Mouse (Mus musculus) heart, embryonic 11.5 days (tissue): ENCODE data around the gene Egln3. TPM values are rescaled to one million over a fixed set of nuclear protein-coding genes. Genes with fewer than 3 reads are reported as not detected.

Experiments used
- ATAC-seq: fragments of 200-750 bp; cut with Nextera tagmentation; replicated peaks from 2 replicates; pipeline ENCODE4 v1.8.0; 2017; ENCODE audit warnings: moderate library complexity; ENCODE audit not compliant: insufficient number of reproducible peaks, low FRiP score, low TSS enrichment
- H3K27ac ChIP-seq: fragments of 300-500 bp; sonication (generic); 2 replicates; pipeline ENCODE4 v1.5.1; 2014; ENCODE audit warnings: mild to moderate bottlenecking, low read depth, low read length
- H3K27me3 ChIP-seq: fragments of 300-500 bp; sonication (generic); 2 replicates; pipeline ENCODE4 v1.6.1; 2014; ENCODE audit warnings: mild to moderate bottlenecking, low read length, mixed read lengths; ENCODE audit not compliant: control insufficient read depth, insufficient read depth
- H3K36me3 ChIP-seq: fragments of 300-500 bp; sonication (generic); 2 replicates; pipeline ENCODE4 v1.6.1; 2014; ENCODE audit warnings: mild to moderate bottlenecking, low read length, moderate library complexity, mixed read lengths; ENCODE audit not compliant: control insufficient read depth, insufficient read depth
- H3K4me1 ChIP-seq: fragments of 300-500 bp; sonication (generic); 2 replicates; pipeline ENCODE4 v1.6.1; 2014; ENCODE audit warnings: low read length; ENCODE audit not compliant: control insufficient read depth, insufficient read depth
- H3K4me2 ChIP-seq: fragments of 300-500 bp; sonication (generic); 2 replicates; pipeline ENCODE4 v1.6.1; 2014; ENCODE audit warnings: mild to moderate bottlenecking, moderate library complexity
- H3K4me3 ChIP-seq: fragments of 300-500 bp; sonication (generic); 2 replicates; pipeline ENCODE4 v1.5.1; 2014; ENCODE audit warnings: low read depth, low read length
- H3K9ac ChIP-seq: fragments of 300-500 bp; sonication (generic); 2 replicates; pipeline ENCODE4 v1.6.1; 2014; ENCODE audit warnings: mild to moderate bottlenecking, low read depth, low read length, moderate library complexity
- H3K9me3 ChIP-seq: fragments of 300-500 bp; sonication (generic); replicated peaks from 2 replicates; pipeline ENCODE4 v1.6.1; 2016; ENCODE audit warnings: low read length; ENCODE audit not compliant: control insufficient read depth
- WGBS: fragments of 180-500 bp; shearing (Covaris S2); extraction: QIAGEN DNeasy Blood & Tissue Kit; methylation state at CpG from one replicate; pipeline ENCODE4 v1.1.7; 2014; ENCODE audit not compliant: insufficient replicate concordance; 5-methylcytosine and 5-hydroxymethylcytosine counted together
- polyA plus RNA-seq: library from polyadenylated mRNA; unstranded; fragments of >200 nt; fragmentation: Nextera tagmentation; extraction: Ambion mirVana; gene quantifications from 2 replicates; pipeline ENCODE4 v1.2.1, GENCODE M21; 2014

Gene Egln3
- polyA plus RNA-seq, 1 experiment from 2014 or later = 6.8 TPM

GRCm38 (mm10) chr12:54187812-54188600, 15.7 kb downstream of the Egln3 start:
- ATAC-seq = no peak
- Histone ChIP-seq H3K4me1 (peaks cover 17% of the 10 kb centered on the region), H3K36me3 (no peaks in the 10 kb centered on the region), H3K27me3 (no peaks in the 10 kb centered on the region), H3K4me3 (no peak overlapping the region), H3K4me2 (no peak overlapping the region), H3K27ac (no peak overlapping the region; the same call in 1 of the 2 replicates), H3K9ac (no peak overlapping the region), H3K9me3 (no peaks in the 10 kb centered on the region)
- 57% methylated on average over 17 of the region's 17 CpGs for WGBS

GRCm38 (mm10) chr12:54186926-54187623, 16.6 kb downstream of the Egln3 start:
- 54% methylated on average over 14 of the region's 14 CpGs for WGBS
- Histone ChIP-seq H3K36me3 (no peaks in the 10 kb centered on the region), H3K9ac (no peak overlapping the region), H3K27ac (peak overlapping the region; percentile 36; the same call in 1 of the 2 replicates), H3K9me3 (no peaks in the 10 kb centered on the region), H3K4me1 (peaks cover 13% of the 10 kb centered on the region), H3K4me3 (no peak overlapping the region), H3K27me3 (no peaks in the 10 kb centered on the region), H3K4me2 (no peak overlapping the region)
- no peak for ATAC-seq

- H3K4me1 ChIP-seq = no peaks in the 10 kb centered on the region
- no peak overlapping the region for H3K4me3 ChIP-seq
- no peak for ATAC-seq
- no peaks in the 10 kb centered on the region for H3K9me3 ChIP-seq
- H3K9ac ChIP-seq = no peak overlapping the region
- WGBS = 72% methylated on average over 7 of the region's 7 CpGs
- H3K36me3 ChIP-seq = no peaks in the 10 kb centered on the region
- H3K27ac ChIP-seq = no peak overlapping the region
- H3K4me2 ChIP-seq = no peak overlapping the region
- no peaks in the 10 kb centered on the region for H3K27me3 ChIP-seq
Measured at GRCm38 (mm10) chr12:54184264-54184663, 19.4 kb downstream of the Egln3 start.

- Histone ChIP-seq H3K9ac (no peak overlapping the region), H3K9me3 (no peaks in the 10 kb centered on the region), H3K36me3 (no peaks in the 10 kb centered on the region), H3K4me2 (no peak overlapping the region), H3K4me1 (no peaks in the 10 kb centered on the region), H3K27me3 (no peaks in the 10 kb centered on the region), H3K4me3 (no peak overlapping the region), H3K27ac (no peak overlapping the region)
- no peak for ATAC-seq
- WGBS = 70% methylated on average over 3 of the region's 3 CpGs
Measured at GRCm38 (mm10) chr12:54178323-54178722, 25.3 kb downstream of the Egln3 start.

- H3K4me3 ChIP-seq = no peak overlapping the region
- peaks cover 4% of the 10 kb centered on the region for H3K4me1 ChIP-seq
- no peaks in the 10 kb centered on the region for H3K27me3 ChIP-seq
- H3K27ac ChIP-seq = no peak overlapping the region
- WGBS = 81% methylated on average over 4 of the region's 4 CpGs
- no peaks in the 10 kb centered on the region for H3K36me3 ChIP-seq
- H3K4me2 ChIP-seq = no peak overlapping the region
- no peaks in the 10 kb centered on the region for H3K9me3 ChIP-seq
- no peak overlapping the region for H3K9ac ChIP-seq
- ATAC-seq = no peak
Measured at GRCm38 (mm10) chr12:54168786-54169185, 34.9 kb downstream of the Egln3 start.

GRCm38 (mm10) chr12:54167737-54168136, 35.9 kb downstream of the Egln3 start:
- H3K4me1 ChIP-seq = peaks cover 6% of the 10 kb centered on the region
- no peak overlapping the region for H3K9ac ChIP-seq
- H3K4me2 ChIP-seq = no peak overlapping the region
- no peak for ATAC-seq
- H3K9me3 ChIP-seq = no peaks in the 10 kb centered on the region
- H3K36me3 ChIP-seq = no peaks in the 10 kb centered on the region
- 81% methylated on average over 6 of the region's 6 CpGs for WGBS
- no peak overlapping the region for H3K27ac ChIP-seq
- no peak overlapping the region for H3K4me3 ChIP-seq
- no peaks in the 10 kb centered on the region for H3K27me3 ChIP-seq

GRCm38 (mm10) chr12:54164724-54165050, 39.0 kb downstream of the Egln3 start:
- Histone ChIP-seq H3K4me2 (no peak overlapping the region), H3K27me3 (no peaks in the 10 kb centered on the region; the same call in 1 of the 2 replicates), H3K9me3 (no peaks in the 10 kb centered on the region), H3K4me1 (peaks cover 15% of the 10 kb centered on the region), H3K27ac (no peak overlapping the region), H3K4me3 (no peak overlapping the region), H3K9ac (no peak overlapping the region), H3K36me3 (no peaks in the 10 kb centered on the region)
- ATAC-seq = no peak
- WGBS = 52% methylated on average over 6 of the region's 6 CpGs

GRCm38 (mm10) chr12:54164040-54164723, 39.5 kb downstream of the Egln3 start:
- no peaks in the 10 kb centered on the region; the same call in 1 of the 2 replicates for H3K27me3 ChIP-seq
- peaks cover 15% of the 10 kb centered on the region for H3K4me1 ChIP-seq
- no peak overlapping the region for H3K4me2 ChIP-seq
- no peaks in the 10 kb centered on the region for H3K36me3 ChIP-seq
- 27% methylated on average over 9 of the region's 9 CpGs for WGBS
- H3K9ac ChIP-seq = no peak overlapping the region
- no peak overlapping the region for H3K4me3 ChIP-seq
- no peak for ATAC-seq
- no peaks in the 10 kb centered on the region for H3K9me3 ChIP-seq
- no peak overlapping the region for H3K27ac ChIP-seq
